ENCODE assay signal across 1 mouse cellular context in genomic region chr5:30959198-30959854, GRCm38 (mm10).
TF ChIP-seq lines count a peak whose summit lies in the region.

No protein-coding gene starts in this region.

TF ChIP-seq in CH12.LX, 34 proteins besides CTCF, POLR2A, EP300 and RAD21 (continued from another document):
- TF ChIP-seq TBP (conservative IDR thresholded peaks at IDR 0.05; ENCODE audit: low read depth, low read length) (no peak), JUN (IDR thresholded peaks at IDR 0.05; ENCODE audit: insufficient read depth, low read depth, low read length) (no peak), MAX (IDR thresholded peaks at IDR 0.05; ENCODE audit: low read length) (no peak), GABPA (IDR thresholded peaks at IDR 0.05; ENCODE audit: insufficient replicate concordance, low read depth, low read length) (no peak), MEF2A (IDR thresholded peaks at IDR 0.05; ENCODE audit: borderline replicate concordance, low read depth, low read length) (no peak), MAZ (IDR thresholded peaks at IDR 0.05; ENCODE audit: low read depth, low read length) (no peak), NELFE (IDR thresholded peaks at IDR 0.05; ENCODE audit: low read depth, low read length) (no peak), JUND (conservative IDR thresholded peaks at IDR 0.05; ENCODE audit: low read depth, low read length) (no peak), MAFK (IDR thresholded peaks at IDR 0.05; ENCODE audit: insufficient replicate concordance, low read length) (no peak), IRF4 (IDR thresholded peaks at IDR 0.05; ENCODE audit: low read depth, low read length) (no peak), BHLHE40 (IDR thresholded peaks at IDR 0.05; ENCODE audit: low read depth, low read length) (no peak)
